ENCODE assay signal across 8 mouse cellular contexts in genomic region chr9:65786885-65787787, GRCm38 (mm10). TPM values are rescaled to one million over a fixed set of nuclear protein-coding genes. Genes with fewer than 3 reads are reported as not detected.
DNase-seq lines count a peak whose midpoint lies in the region; ATAC-seq and TF ChIP-seq lines count a peak whose summit lies in the region.

No protein-coding gene starts in this region.

- H3K4me3 ChIP-seq in layer of hippocampus, adult 2 months: no peak overlapping the region
- H3K4me3 ChIP-seq in heart, embryonic 16.5 days (ENCODE audit: low read length): no peak overlapping the region
- no peak overlapping the region for H3K4me3 ChIP-seq in midbrain, embryonic 11.5 days (ENCODE audit: low read depth, low read length)

- TF ChIP-seq CTCF in layer of hippocampus, adult 2 months (conservative IDR thresholded peaks at IDR 0.05): no peak

- H3K27ac ChIP-seq in layer of hippocampus, adult 2 months: peak overlapping the region; percentile 86
- H3K27ac ChIP-seq in heart, embryonic 16.5 days (ENCODE audit: low read length): peak overlapping the region; percentile 68
- 0 out of 2 replicates have a peak overlapping the region, but pooled peaks have one; percentile 28 for H3K27ac ChIP-seq in midbrain, embryonic 11.5 days (ENCODE audit: low read depth, low read length)

- H3K27me3 ChIP-seq in heart, embryonic 16.5 days (ENCODE audit: control insufficient read depth, insufficient read depth, low read length): no peaks in the 10 kb centered on the region
- H3K27me3 ChIP-seq in midbrain, embryonic 11.5 days (ENCODE audit: control insufficient read depth, insufficient read depth, low read length): no peaks in the 10 kb centered on the region

- no peak for DNase-seq in layer of hippocampus, adult 2 months (ENCODE audit: low spot score in 2 of 2)
- no peak for DNase-seq in layer of hippocampus, postnatal 25 days (ENCODE audit: extremely low spot score in 1 of 2, low spot score in 1 of 2)
- peak; percentile 77 for DNase-seq in cerebellum, adult 9-10 months
- peak; percentile 79 for DNase-seq in kidney, postnatal 14 days
- DNase-seq in midbrain, embryonic 11.5 days (ENCODE audit: low spot score, missing footprints): no peak
- no peak for DNase-seq in layer of hippocampus, adult 8-10 months (ENCODE audit: low spot score in 2 of 2)
- no peak for DNase-seq in thymus, postnatal 25 days

- ATAC-seq in heart, embryonic 16.5 days (replicated peaks; ENCODE audit: extremely low read depth, insufficient read depth, low FRiP score): peak; percentile 85
- no peak for ATAC-seq in midbrain, embryonic 11.5 days (ENCODE audit: low FRiP score)

- H3K36me3 ChIP-seq in heart, embryonic 16.5 days (ENCODE audit: control insufficient read depth, insufficient read depth): no peaks in the 10 kb centered on the region
- H3K36me3 ChIP-seq in midbrain, embryonic 11.5 days (ENCODE audit: control insufficient read depth, insufficient read depth, low read length): no peaks in the 10 kb centered on the region

- peak overlapping the region; percentile 34; the same call in 1 of the 2 replicates for H3K9ac ChIP-seq in heart, embryonic 16.5 days (ENCODE audit: low read length)
- no peak overlapping the region for H3K9ac ChIP-seq in midbrain, embryonic 11.5 days (ENCODE audit: low read length)

- 20% methylated on average over 8 of the region's 8 CpGs for WGBS in heart, embryonic 16.5 days
- 62% methylated on average over 8 of the region's 8 CpGs for WGBS in midbrain, embryonic 11.5 days

- peaks cover 58% of the 10 kb centered on the region for H3K4me1 ChIP-seq in heart, embryonic 16.5 days (ENCODE audit: control insufficient read depth, insufficient read depth, low read length)
- peaks cover 9% of the 10 kb centered on the region; the same call in 1 of the 2 replicates for H3K4me1 ChIP-seq in midbrain, embryonic 11.5 days (ENCODE audit: control insufficient read depth, insufficient read depth, low read length)

- H3K9me3 ChIP-seq in heart, embryonic 16.5 days (replicated peaks; ENCODE audit: control insufficient read depth, low read length): no peaks in the 10 kb centered on the region
- no peaks in the 10 kb centered on the region for H3K9me3 ChIP-seq in midbrain, embryonic 11.5 days (ENCODE audit: control insufficient read depth, low read length)

- peak overlapping the region; percentile 49 for H3K4me2 ChIP-seq in heart, embryonic 16.5 days (ENCODE audit: low read depth, low read length)
- H3K4me2 ChIP-seq in midbrain, embryonic 11.5 days: no peak overlapping the region

RNA-seq across cellular contexts. Expression of gene Zfp609, which starts 40.2 kb away (rescaled TPM):
- total RNA-seq in layer of hippocampus, adult 2 months (2021): 10 to 100 TPM; 54.2 to 62.2 TPM
- 10 to 100 TPM; 42.9 to 54.3 TPM for total RNA-seq in layer of hippocampus, postnatal 25 days (2021)
- 4.2 and 5.1 TPM in 2 replicates for polyA plus RNA-seq in heart, embryonic 16.5 days (2015; fragmentation: Nextera tagmentation; extraction: Ambion mirVana)
- 7.4 and 7.6 TPM in 2 replicates for polyA plus RNA-seq in midbrain, embryonic 11.5 days (2014; fragmentation: Nextera tagmentation; extraction: Ambion mirVana)
- 10 to 100 TPM; 44.8 to 56.2 (median 50.2) TPM for total RNA-seq in layer of hippocampus, adult 8-10 months (2022)

Comparison
In these comparisons a context has a peak if more than half of its experiments do, and no peak if none do; other contexts are left out.
1. DNase-seq: peak in cerebellum, adult 9-10 months (single experiment) and kidney, postnatal 14 days (single experiment); none in layer of hippocampus, adult 2 months (0 of 2), layer of hippocampus, postnatal 25 days (0 of 2), midbrain, embryonic 11.5 days (single experiment), layer of hippocampus, adult 8-10 months (0 of 2) and thymus, postnatal 25 days (single experiment).
2. H3K27ac ChIP-seq: peak in every context shown above with its lines; median percentile 86 in layer of hippocampus, adult 2 months; 68 in heart, embryonic 16.5 days; 28 in midbrain, embryonic 11.5 days.